Mouse (Mus musculus) liver, embryonic 16.5 days (tissue): ENCODE measurements around the gene Fcamr. TPM values are rescaled to one million over a fixed set of nuclear protein-coding genes. Genes with fewer than 3 reads are reported as not detected.

ENCODE experiments used
- ATAC-seq: fragments of 200-750 bp; cut with Nextera tagmentation; 2 replicates; pipeline ENCODE4 v1.8.0; 2017; ENCODE audit warnings: low read depth, mild to moderate bottlenecking, moderate number of reproducible peaks, moderate library complexity
- H3K27ac ChIP-seq: fragments of 300-500 bp; sonication (generic); 2 replicates; pipeline ENCODE4 v1.5.1; 2014; ENCODE audit warnings: mild to moderate bottlenecking, low read length
- H3K27me3 ChIP-seq: fragments of 300-500 bp; sonication (generic); 2 replicates; pipeline ENCODE4 v1.6.1; 2014; ENCODE audit warnings: low read depth, low read length, mixed read lengths; ENCODE audit not compliant: control insufficient read depth, insufficient read depth
- H3K36me3 ChIP-seq: fragments of 300-500 bp; sonication (generic); 2 replicates; pipeline ENCODE4 v1.6.1; 2014; ENCODE audit warnings: mild to moderate bottlenecking; ENCODE audit not compliant: control insufficient read depth, insufficient read depth
- H3K4me1 ChIP-seq: fragments of 300-500 bp; sonication (generic); 2 replicates; pipeline ENCODE4 v1.6.1; 2014; ENCODE audit warnings: low read depth, low read length, mixed read lengths; ENCODE audit not compliant: control insufficient read depth
- H3K4me2 ChIP-seq: fragments of 300-500 bp; sonication (generic); 2 replicates; pipeline ENCODE4 v1.6.1; 2014; ENCODE audit warnings: low read depth, low read length, mixed read lengths
- H3K4me3 ChIP-seq: fragments of 300-500 bp; sonication (generic); 2 replicates; pipeline ENCODE4 v1.5.1; 2014; ENCODE audit warnings: low read depth, mild to moderate bottlenecking, low read length
- H3K9ac ChIP-seq: fragments of 300-500 bp; sonication (generic); 2 replicates; pipeline ENCODE4 v1.6.1; 2014; ENCODE audit warnings: low read depth, low read length
- H3K9me3 ChIP-seq: fragments of 300-500 bp; sonication (generic); replicated peaks from 2 replicates; pipeline ENCODE4 v1.6.1; 2016; ENCODE audit warnings: low read length; ENCODE audit not compliant: control insufficient read depth
- WGBS: fragments of 180-500 bp; shearing (Covaris S2); extraction: QIAGEN DNeasy Blood & Tissue Kit; methylation state at CpG from one replicate; pipeline ENCODE4 v1.1.7; 2014; ENCODE audit not compliant: insufficient replicate concordance; 5-methylcytosine and 5-hydroxymethylcytosine counted together
- polyA plus RNA-seq: library from polyadenylated mRNA; unstranded; fragments of >200 nt; fragmentation: Nextera tagmentation; extraction: Ambion mirVana; gene quantifications from 2 replicates; pipeline ENCODE4 v1.2.1, GENCODE M21; 2015

The Fcamr gene
- polyA plus RNA-seq, 1 experiment from 2014 or later = not detected

GRCm38 (mm10) chr1:130775234-130775633 lies 25.5 kb upstream of the Fcamr start:
- 83% methylated on average over 2 of the region's 2 CpGs for WGBS
- H3K9ac ChIP-seq = no peak overlapping the region
- H3K36me3 ChIP-seq = no peaks in the 10 kb centered on the region
- H3K27ac ChIP-seq = no peak overlapping the region
- ATAC-seq = no peak
- no peak overlapping the region for H3K4me2 ChIP-seq
- no peaks in the 10 kb centered on the region for H3K9me3 ChIP-seq
- no peak overlapping the region for H3K4me3 ChIP-seq
- no peaks in the 10 kb centered on the region for H3K27me3 ChIP-seq
- H3K4me1 ChIP-seq = no peaks in the 10 kb centered on the region

- no peak overlapping the region for H3K9ac ChIP-seq
- no peak overlapping the region for H3K4me3 ChIP-seq
- ATAC-seq = no peak
- H3K4me1 ChIP-seq = no peaks in the 10 kb centered on the region
- 56% methylated on average over 7 of the region's 7 CpGs for WGBS
- H3K9me3 ChIP-seq = no peaks in the 10 kb centered on the region
- no peak overlapping the region for H3K4me2 ChIP-seq
- no peaks in the 10 kb centered on the region for H3K36me3 ChIP-seq
- no peaks in the 10 kb centered on the region for H3K27me3 ChIP-seq
- H3K27ac ChIP-seq = no peak overlapping the region
These were observed 24.9 kb upstream of the Fcamr start for GRCm38 (mm10) chr1:130775691-130776331.

GRCm38 (mm10) chr1:130776645-130777044 lies 24.1 kb upstream of the Fcamr start:
- no peak overlapping the region for H3K9ac ChIP-seq
- no peak overlapping the region for H3K4me2 ChIP-seq
- H3K4me1 ChIP-seq = no peaks in the 10 kb centered on the region
- H3K36me3 ChIP-seq = no peaks in the 10 kb centered on the region
- no peak for ATAC-seq
- H3K9me3 ChIP-seq = no peaks in the 10 kb centered on the region
- H3K27me3 ChIP-seq = no peaks in the 10 kb centered on the region
- no peak overlapping the region for H3K4me3 ChIP-seq
- 64% methylated on average over 1 of the region's 1 CpGs for WGBS
- no peak overlapping the region for H3K27ac ChIP-seq

GRCm38 (mm10) chr1:130779867-130780266 lies 20.8 kb upstream of the Fcamr start:
- Histone ChIP-seq H3K27ac (no peak overlapping the region), H3K36me3 (no peaks in the 10 kb centered on the region), H3K27me3 (no peaks in the 10 kb centered on the region), H3K4me3 (no peak overlapping the region), H3K4me1 (no peaks in the 10 kb centered on the region), H3K9me3 (no peaks in the 10 kb centered on the region), H3K9ac (no peak overlapping the region), H3K4me2 (no peak overlapping the region)
- 72% methylated on average over 3 of the region's 3 CpGs for WGBS
- no peak for ATAC-seq

DNA sequence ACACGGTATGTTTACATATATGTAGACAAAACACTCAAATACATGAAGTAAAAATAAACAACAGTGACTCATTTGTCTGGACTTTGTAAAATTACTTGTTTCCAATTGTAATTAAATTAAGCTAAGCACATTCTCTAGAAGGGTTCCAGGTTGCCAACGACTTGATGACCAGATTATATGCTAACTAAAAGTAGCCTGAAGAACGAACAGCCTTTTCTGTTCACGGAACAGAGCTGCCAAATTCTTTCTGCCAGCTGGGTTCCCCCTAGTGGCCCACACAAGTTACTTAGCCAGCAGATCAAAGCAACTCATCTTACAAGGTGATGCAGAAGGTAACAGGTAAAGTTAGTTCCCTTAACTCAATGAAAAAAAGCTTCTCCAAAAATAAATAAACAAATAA lies 16.6 kb upstream of the Fcamr start:
- no peak for ATAC-seq
- no peaks in the 10 kb centered on the region for H3K27me3 ChIP-seq
- no peak overlapping the region for H3K27ac ChIP-seq
- H3K9me3 ChIP-seq = no peaks in the 10 kb centered on the region
- H3K4me1 ChIP-seq = no peaks in the 10 kb centered on the region
- no peaks in the 10 kb centered on the region for H3K36me3 ChIP-seq
- no peak overlapping the region for H3K4me3 ChIP-seq
- no peak overlapping the region for H3K9ac ChIP-seq
- WGBS = 23% methylated on average over 4 of the region's 4 CpGs
- H3K4me2 ChIP-seq = no peak overlapping the region

GRCm38 (mm10) chr1:130787001-130787400 lies 13.7 kb upstream of the Fcamr start:
- no peak for ATAC-seq
- WGBS = 32% methylated on average over 4 of the region's 4 CpGs
- H3K9ac ChIP-seq = no peak overlapping the region

DNA sequence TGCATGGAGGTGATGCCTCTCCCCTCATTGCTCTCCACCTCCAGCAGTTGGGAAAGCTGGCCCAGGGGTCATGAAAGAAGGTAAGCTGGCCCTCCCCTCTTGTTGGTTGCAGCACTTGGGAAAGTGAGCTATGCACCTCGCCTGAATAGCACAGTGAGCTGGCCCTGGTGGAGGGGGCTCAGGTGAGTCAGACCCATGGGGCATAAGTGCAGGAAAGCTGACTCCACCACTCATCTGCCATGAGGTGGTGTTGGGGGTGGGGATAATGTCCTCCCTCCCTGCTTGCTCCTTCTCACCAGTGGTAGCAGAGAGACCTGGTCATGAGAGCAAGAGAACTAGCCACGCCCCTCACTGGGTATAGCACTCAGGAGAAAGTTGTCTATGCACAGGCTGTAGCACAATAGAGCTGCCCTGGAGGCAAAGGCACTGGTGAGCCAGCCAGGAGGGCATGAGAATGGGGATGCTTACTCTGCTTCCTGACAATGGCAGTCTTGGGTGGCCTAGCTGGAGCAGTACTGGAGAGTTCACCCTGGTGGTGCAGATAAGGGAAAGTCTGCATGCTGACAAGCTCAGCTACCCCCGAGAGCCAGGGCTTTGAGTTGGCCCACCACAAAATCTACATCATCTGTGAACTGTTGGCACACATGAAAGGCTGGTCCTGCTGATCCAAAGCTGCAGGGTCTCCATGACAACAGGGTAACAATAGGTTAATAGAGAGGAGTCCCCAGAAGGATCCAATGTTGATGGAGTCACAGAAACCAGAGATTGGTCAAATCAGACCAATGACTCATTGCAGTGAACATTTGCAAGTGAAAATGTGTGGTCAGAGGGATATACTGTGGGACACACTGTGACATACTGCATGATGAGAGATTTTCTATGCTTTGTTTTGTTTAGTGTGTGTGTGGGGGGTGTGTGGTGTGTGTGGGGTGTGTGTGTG lies 10.9 kb upstream of the Fcamr start:
- WGBS = 31% methylated on average over 3 of the region's 3 CpGs
- H3K4me3 ChIP-seq = no peak overlapping the region
- no peak for ATAC-seq

More at GRCm38 (mm10) chr1:130787001-130787400, 13.7 kb upstream of the Fcamr start:
- no peak overlapping the region for H3K4me2 ChIP-seq
- no peaks in the 10 kb centered on the region for H3K27me3 ChIP-seq
- H3K36me3 ChIP-seq = no peaks in the 10 kb centered on the region
- H3K9me3 ChIP-seq = no peaks in the 10 kb centered on the region
- H3K27ac ChIP-seq = no peak overlapping the region
- H3K4me1 ChIP-seq = no peaks in the 10 kb centered on the region
- H3K4me3 ChIP-seq = no peak overlapping the region

GRCm38 (mm10) chr1:130795331-130795730 lies 5.4 kb upstream of the Fcamr start:
- Histone ChIP-seq H3K36me3 (no peaks in the 10 kb centered on the region), H3K27ac (no peak overlapping the region), H3K4me1 (no peaks in the 10 kb centered on the region), H3K4me2 (no peak overlapping the region), H3K4me3 (no peak overlapping the region), H3K9me3 (no peaks in the 10 kb centered on the region), H3K9ac (no peak overlapping the region), H3K27me3 (no peaks in the 10 kb centered on the region)
- ATAC-seq = no peak
- WGBS = 47% methylated on average over 2 of the region's 2 CpGs

More for the DNA sequence above, 10.9 kb upstream of the Fcamr start:
- Histone ChIP-seq H3K27ac (no peak overlapping the region), H3K4me2 (no peak overlapping the region), H3K9me3 (no peaks in the 10 kb centered on the region), H3K36me3 (no peaks in the 10 kb centered on the region), H3K9ac (no peak overlapping the region), H3K4me1 (no peaks in the 10 kb centered on the region), H3K27me3 (no peaks in the 10 kb centered on the region)
